Mouse (Mus musculus) C2C12 (cell line): ENCODE data around the gene Tdrd9.

Source experiments
- CEBPB ChIP-seq: IDR thresholded peaks from one replicate; pipeline ENCODE4 v1.6.1; 2011; ENCODE audit warnings: low read depth, mild to moderate bottlenecking, control low read depth, moderate library complexity
- CTCF ChIP-seq: IDR thresholded peaks from one replicate; pipeline ENCODE4 v1.5.1; 2011; ENCODE audit not compliant: control insufficient read depth, insufficient read depth, insufficient read length
- MAX ChIP-seq: IDR thresholded peaks from one replicate; pipeline ENCODE4 v1.6.1; 2011; ENCODE audit warnings: mild to moderate bottlenecking, control low read depth
- MYOD1 ChIP-seq: IDR thresholded peaks from one replicate; pipeline ENCODE4 v1.6.1; 2011; ENCODE audit warnings: low read depth; ENCODE audit not compliant: control insufficient read depth, insufficient read length
- MYOG ChIP-seq: IDR thresholded peaks from one replicate; pipeline ENCODE4 v1.6.1; 2011; ENCODE audit not compliant: control insufficient read depth, insufficient read length; ENCODE audit errors: extremely low read depth
- USF1 ChIP-seq: IDR thresholded peaks from one replicate; pipeline ENCODE4 v1.6.1; 2011; ENCODE audit warnings: low read depth, mild to moderate bottlenecking, control low read depth, moderate library complexity

DNA sequence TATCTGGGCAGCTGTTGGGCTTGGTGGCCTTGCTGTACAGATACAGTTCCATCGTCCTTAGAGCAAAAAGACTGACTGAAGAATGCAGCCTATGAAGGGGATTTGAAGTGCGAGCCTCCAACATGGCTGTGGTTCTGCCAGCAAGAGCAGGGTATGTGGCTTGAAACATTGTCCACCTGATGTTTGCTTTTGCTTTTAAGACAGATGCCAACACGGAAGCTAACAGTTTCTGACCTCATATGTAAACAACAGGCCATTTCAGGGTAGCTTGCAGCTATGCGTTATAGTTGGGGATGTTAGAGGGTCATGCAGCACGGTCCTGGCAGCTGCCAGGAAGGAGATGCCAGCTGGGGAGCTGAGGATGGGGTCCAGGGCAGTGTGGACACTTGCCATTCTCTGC lies 20.9 kb upstream of the Tdrd9 start:
- TF ChIP-seq MAX (no peak), CTCF (no peak), MYOD1 (no peak), MYOG (no peak), USF1 (no peak), CEBPB (no peak)
